Mouse (Mus musculus): ENCODE measurements around the gene Pgls. TPM values are rescaled to one million over a fixed set of nuclear protein-coding genes. Genes with fewer than 3 reads are reported as not detected.

Gene Pgls
- polyA plus RNA-seq, 1 experiment from 2014 or later = 266 TPM

Small RNAs within 50 kb of the gene (microRNA-seq; reads per million reads assigned to microRNA genes)
- gene Mir6769b = not detected

Other genes starting within 250 kb of the Pgls start
- gene Use1, start 225.3 kb upstream of the Pgls start, polyA plus RNA-seq (2014; fragmentation: Nextera tagmentation; extraction: Ambion mirVana) = 106 and 108 TPM in 2 replicates
- gene Ocel1, start 220.9 kb upstream of the Pgls start, polyA plus RNA-seq (2014; fragmentation: Nextera tagmentation; extraction: Ambion mirVana) = 3.8 TPM in 2 replicates
- gene Nr2f6, start 210.2 kb upstream of the Pgls start, polyA plus RNA-seq (2014; fragmentation: Nextera tagmentation; extraction: Ambion mirVana) = 52.7 and 65.5 TPM in 2 replicates
- 8.6 and 9.6 TPM in 2 replicates for gene Ushbp1, start 196.4 kb upstream of the Pgls start, polyA plus RNA-seq (2014; fragmentation: Nextera tagmentation; extraction: Ambion mirVana)
- 92.2 and 94.2 TPM in 2 replicates for gene Babam1, start 195.3 kb upstream of the Pgls start, polyA plus RNA-seq (2014; fragmentation: Nextera tagmentation; extraction: Ambion mirVana)
- gene Ankle1, start 186.2 kb upstream of the Pgls start, polyA plus RNA-seq (2014; fragmentation: Nextera tagmentation; extraction: Ambion mirVana) = 30.9 and 39.8 TPM in 2 replicates
- gene Abhd8, start 128.5 kb upstream of the Pgls start, polyA plus RNA-seq (2014; fragmentation: Nextera tagmentation; extraction: Ambion mirVana) = 28.4 and 30.0 TPM in 2 replicates
- gene Mrpl34, start 127.2 kb upstream of the Pgls start, polyA plus RNA-seq (2014; fragmentation: Nextera tagmentation; extraction: Ambion mirVana) = 139 and 154 TPM in 2 replicates
- gene Dda1, start 123.0 kb upstream of the Pgls start, polyA plus RNA-seq (2014; fragmentation: Nextera tagmentation; extraction: Ambion mirVana) = 94.8 and 98.9 TPM in 2 replicates
- 2.3 TPM in 2 replicates for gene Ano8, start 106.2 kb upstream of the Pgls start, polyA plus RNA-seq (2014; fragmentation: Nextera tagmentation; extraction: Ambion mirVana)
- 7.1 and 7.2 TPM in 2 replicates for gene Gtpbp3, start 104.1 kb upstream of the Pgls start, polyA plus RNA-seq (2014; fragmentation: Nextera tagmentation; extraction: Ambion mirVana)
- 67.1 and 67.5 TPM in 2 replicates for gene Plvap, start 80.4 kb upstream of the Pgls start, polyA plus RNA-seq (2014; fragmentation: Nextera tagmentation; extraction: Ambion mirVana)
- 0.41 and 0.58 TPM in 2 replicates for gene Ccdc194, start 66.5 kb upstream of the Pgls start, polyA plus RNA-seq (2014; fragmentation: Nextera tagmentation; extraction: Ambion mirVana)
- 7.6 and 10.9 TPM in 2 replicates for gene Bst2, start 54.7 kb upstream of the Pgls start, polyA plus RNA-seq (2014; fragmentation: Nextera tagmentation; extraction: Ambion mirVana)
- 103 and 105 TPM in 2 replicates for gene Mvb12a, start 49.3 kb upstream of the Pgls start, polyA plus RNA-seq (2014; fragmentation: Nextera tagmentation; extraction: Ambion mirVana)
- gene Tmem221, start 33.3 kb upstream of the Pgls start, polyA plus RNA-seq (2014; fragmentation: Nextera tagmentation; extraction: Ambion mirVana) = 1.4 and 1.9 TPM in 2 replicates
- not detected in 2 replicates for gene Nxnl1, start 25.6 kb upstream of the Pgls start, polyA plus RNA-seq (2014; fragmentation: Nextera tagmentation; extraction: Ambion mirVana)
- 28.2 and 29.4 TPM in 2 replicates for gene Slc27a1, start 23.3 kb upstream of the Pgls start, polyA plus RNA-seq (2014; fragmentation: Nextera tagmentation; extraction: Ambion mirVana)
- gene Fam129c, start 5.5 kb downstream of the Pgls start, polyA plus RNA-seq (2014; fragmentation: Nextera tagmentation; extraction: Ambion mirVana) = 3.4 and 4.5 TPM in 2 replicates
- gene Colgalt1, start 18.8 kb downstream of the Pgls start, polyA plus RNA-seq (2014; fragmentation: Nextera tagmentation; extraction: Ambion mirVana) = 87.6 and 89.1 TPM in 2 replicates
- gene Unc13a, start 79.6 kb downstream of the Pgls start, polyA plus RNA-seq (2014; fragmentation: Nextera tagmentation; extraction: Ambion mirVana) = 1.4 and 1.7 TPM in 2 replicates
- gene Jak3, start 84.1 kb downstream of the Pgls start, polyA plus RNA-seq (2014; fragmentation: Nextera tagmentation; extraction: Ambion mirVana) = 5.4 and 6.0 TPM in 2 replicates
- 1.3 and 1.7 TPM in 2 replicates for gene Insl3, start 97.0 kb downstream of the Pgls start, polyA plus RNA-seq (2014; fragmentation: Nextera tagmentation; extraction: Ambion mirVana)
- gene B3gnt3, start 109.6 kb downstream of the Pgls start, polyA plus RNA-seq (2014; fragmentation: Nextera tagmentation; extraction: Ambion mirVana) = 4.7 and 5.4 TPM in 2 replicates
- gene Fcho1, start 133.5 kb downstream of the Pgls start, polyA plus RNA-seq (2014; fragmentation: Nextera tagmentation; extraction: Ambion mirVana) = 5.5 and 7.4 TPM in 2 replicates